Mouse (Mus musculus): ENCODE measurements around the gene Olfm1.
A peak's percentile ranks its signal among the peaks of the same experiment; 100 is the strongest.

Olfm1 gene

GRCm38 (mm10) chr2:28236447-28236846 lies 43.7 kb downstream of the Olfm1 start:
- DNase-seq = no peak

- DNase-seq = no peak
Observed at GRCm38 (mm10) chr2:28239616-28240015, 46.8 kb downstream of the Olfm1 start.

- DNase-seq = no peak
Observed at GRCm38 (mm10) chr2:28240920-28241319, 48.1 kb downstream of the Olfm1 start.

- DNase-seq = no peak
Observed at GRCm38 (mm10) chr2:28241520-28242221, 48.9 kb downstream of the Olfm1 start.

- DNase-seq = no peak
Observed at GRCm38 (mm10) chr2:28242222-28242543, 49.4 kb downstream of the Olfm1 start.

- DNase-seq = no peak
Observed at GRCm38 (mm10) chr2:28244667-28245395, 52.0 kb downstream of the Olfm1 start.

GRCm38 (mm10) chr2:28246110-28246653 lies 53.4 kb downstream of the Olfm1 start:
- DNase-seq = no peak

GRCm38 (mm10) chr2:28247098-28247497 lies 54.3 kb downstream of the Olfm1 start:
- no peak for DNase-seq

GRCm38 (mm10) chr2:28252554-28252953 lies 59.8 kb downstream of the Olfm1 start:
- DNase-seq = no peak

- DNase-seq = no peak
Observed at GRCm38 (mm10) chr2:28256029-28256428, 63.2 kb downstream of the Olfm1 start.

GRCm38 (mm10) chr2:28261438-28261837 lies 68.6 kb downstream of the Olfm1 start:
- DNase-seq = peak; percentile 27

- no peak for DNase-seq
Observed at GRCm38 (mm10) chr2:28267776-28268275, 75.0 kb downstream of the Olfm1 start.

GRCm38 (mm10) chr2:28270561-28270960 lies 77.8 kb downstream of the Olfm1 start:
- DNase-seq = peak; percentile 32

GRCm38 (mm10) chr2:28272218-28272965 lies 79.6 kb downstream of the Olfm1 start:
- DNase-seq = no peak

GRCm38 (mm10) chr2:28274006-28274405 lies 81.2 kb downstream of the Olfm1 start:
- no peak for DNase-seq

- DNase-seq = no peak
Observed at GRCm38 (mm10) chr2:28275345-28275744, 82.6 kb downstream of the Olfm1 start.

GRCm38 (mm10) chr2:28278150-28278549 lies 85.4 kb downstream of the Olfm1 start:
- DNase-seq = peak; percentile 82

GRCm38 (mm10) chr2:28278853-28279252 lies 86.1 kb downstream of the Olfm1 start:
- DNase-seq = no peak

All from cerebellum, adult 11 months (tissue).